Mouse (Mus musculus): ENCODE results near the gene Daxx.

GRCm38 (mm10) chr17:33908331-33909076 lies 710 bp upstream of the Daxx start:
- TF ChIP-seq POLR2A (IDR thresholded peaks at IDR 0.05; ENCODE audit: control insufficient read depth, extremely low read depth, insufficient read depth, low read length, poor library complexity) (no peak), CTCF (IDR thresholded peaks at IDR 0.05; ENCODE audit: borderline replicate concordance, control insufficient read depth, extremely low read depth, insufficient read depth, low read length, poor library complexity) (no peak; the same call in 1 of the 2 replicates)

All from thymus, adult 2 months (tissue).